Mouse (Mus musculus) midbrain, postnatal 0 days (tissue): ENCODE results near the gene Acbd3. TPM values are rescaled to one million over a fixed set of nuclear protein-coding genes. Genes with fewer than 3 reads are reported as not detected.

Experiments
- ATAC-seq: fragments of 200-750 bp; cut with Nextera tagmentation; 2 replicates; pipeline ENCODE4 v1.8.0; 2017; ENCODE audit warnings: moderate number of reproducible peaks, mild to moderate bottlenecking, moderate TSS enrichment, moderate library complexity; ENCODE audit not compliant: low FRiP score
- DNase-seq: peaks from one replicate; pipeline ENCODE4 v3.0.0-alpha.2; 2015; ENCODE audit warnings: low spot score
- H3K27ac ChIP-seq: fragments of 300-500 bp; sonication (generic); 2 replicates; pipeline ENCODE4 v1.5.1; 2014; ENCODE audit warnings: low read depth, mild to moderate bottlenecking, low read length, mixed read lengths
- H3K27me3 ChIP-seq: fragments of 300-500 bp; sonication (generic); 2 replicates; pipeline ENCODE4 v1.6.1; 2014; ENCODE audit warnings: low read length, control low read depth, mixed read lengths; ENCODE audit not compliant: insufficient read depth
- H3K36me3 ChIP-seq: fragments of 300-500 bp; sonication (generic); 2 replicates; pipeline ENCODE4 v1.6.1; 2014; ENCODE audit warnings: low read length, control low read depth, mixed read lengths; ENCODE audit not compliant: insufficient read depth
- H3K4me1 ChIP-seq: fragments of 300-500 bp; sonication (generic); 2 replicates; pipeline ENCODE4 v1.6.1; 2014; ENCODE audit warnings: mild to moderate bottlenecking, control low read depth, antibody characterized with exemption, low read length, mixed read lengths; ENCODE audit not compliant: insufficient read depth
- H3K4me2 ChIP-seq: fragments of 300-500 bp; sonication (generic); 2 replicates; pipeline ENCODE4 v1.6.1; 2014; ENCODE audit warnings: low read depth, mild to moderate bottlenecking, low read length, mixed read lengths; ENCODE audit not compliant: poor library complexity, severe bottlenecking
- H3K4me3 ChIP-seq: fragments of 300-500 bp; sonication (generic); 2 replicates; pipeline ENCODE4 v1.5.1; 2014; ENCODE audit warnings: low read depth, mild to moderate bottlenecking, low read length, moderate library complexity
- H3K9ac ChIP-seq: fragments of 300-500 bp; sonication (generic); replicated peaks from 2 replicates; pipeline ENCODE4 v1.6.1; 2014; ENCODE audit warnings: mild to moderate bottlenecking, low read length, moderate library complexity, mixed read lengths; ENCODE audit not compliant: poor library complexity, severe bottlenecking
- H3K9me3 ChIP-seq: fragments of 300-500 bp; sonication (generic); 2 replicates; pipeline ENCODE4 v1.6.1; 2016; ENCODE audit warnings: low read length, control low read depth
- CTCF ChIP-seq: IDR thresholded peaks from 2 replicates; pipeline ENCODE4 v1.5.1; 2016; ENCODE audit warnings: antibody characterized with exemption, mild to moderate bottlenecking
- WGBS: fragments of 180-500 bp; shearing (Covaris S2); extraction: QIAGEN DNeasy Blood & Tissue Kit; methylation state at CpG from one replicate; pipeline ENCODE4 v1.1.7; 2014; 5-methylcytosine and 5-hydroxymethylcytosine counted together
- polyA plus RNA-seq: library from polyadenylated mRNA; unstranded; fragments of >200 nt; fragmentation: Nextera tagmentation; extraction: Ambion mirVana; gene quantifications from 2 replicates; pipeline ENCODE4 v1.2.1, GENCODE M21; 2015
- total RNA-seq: library from RNA; depleted of rRNA; stranded (reverse); fragments of >200 nt; gene quantifications from 2 replicates; pipeline ENCODE4 v1.2.3, GENCODE M21; 2014

The Acbd3 gene
- total and polyA plus RNA-seq, 2 experiments from 2014 or later = 18.8 to 30.0 TPM

DNA sequence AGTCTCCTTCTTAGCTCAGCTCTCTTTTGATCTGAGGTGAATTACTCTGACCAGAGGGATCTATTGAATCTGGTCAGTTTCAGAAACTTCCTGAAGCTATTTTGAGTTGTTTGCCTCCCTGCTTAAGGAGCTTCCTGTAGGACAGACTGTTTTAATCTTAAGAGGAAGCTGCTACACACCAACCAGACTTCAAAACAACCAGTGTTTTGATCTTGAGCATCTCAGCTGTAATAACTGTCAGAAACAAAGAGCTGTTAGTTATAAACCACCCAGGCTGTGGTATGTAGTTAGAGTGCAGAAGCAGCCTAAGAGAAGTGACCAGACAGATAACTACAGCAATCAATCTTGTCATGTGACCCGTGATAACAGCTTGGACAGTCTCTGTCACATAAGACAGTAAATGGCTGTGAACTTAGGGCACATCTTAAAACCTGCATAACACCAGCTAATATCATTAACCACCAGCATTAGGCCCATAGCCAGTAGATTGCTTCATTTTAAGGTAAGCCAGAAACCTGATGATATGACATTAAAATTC lies 2.1 kb upstream of the Acbd3 start:
- DNase-seq = no peak

DNA sequence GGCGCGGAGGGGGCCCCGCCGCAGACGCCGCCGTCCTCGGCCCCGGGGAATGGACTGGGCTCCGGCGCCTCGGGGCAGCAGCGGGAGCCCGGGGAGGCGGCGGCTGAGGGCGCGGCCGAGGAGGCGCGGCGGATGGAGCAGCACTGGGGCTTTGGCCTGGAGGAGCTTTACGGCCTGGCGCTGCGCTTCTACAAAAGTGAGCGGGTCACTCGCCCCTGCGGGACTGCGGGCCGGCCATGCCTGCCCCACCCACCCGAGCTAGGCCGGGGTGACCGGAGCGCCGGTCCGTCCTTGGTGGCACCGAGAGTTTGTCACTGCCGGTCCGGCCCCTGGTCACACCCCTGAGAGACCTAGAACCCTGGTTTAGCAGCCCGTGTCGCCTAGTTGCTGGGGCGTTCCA lies 340 bp downstream of the Acbd3 start:
- peak overlapping the region; percentile 81 for H3K4me3 ChIP-seq
- TF ChIP-seq CTCF = no peak
- no peaks in the 10 kb centered on the region for H3K27me3 ChIP-seq
- 0% methylated on average over 33 of the region's 42 CpGs for WGBS
- H3K4me2 ChIP-seq = peak overlapping the region; percentile 76
- ATAC-seq (peak; percentile 72), DNase-seq (peak; percentile 5)
- peaks cover 10% of the 10 kb centered on the region for H3K4me1 ChIP-seq
- H3K27ac ChIP-seq = peak overlapping the region; percentile 83
- H3K9me3 ChIP-seq = no peaks in the 10 kb centered on the region
- no peaks in the 10 kb centered on the region for H3K36me3 ChIP-seq
- H3K9ac ChIP-seq = peak overlapping the region; percentile 84

More for the DNA sequence above, 2.1 kb upstream of the Acbd3 start:
- no peak for ATAC-seq
- Histone ChIP-seq H3K9me3 (no peaks in the 10 kb centered on the region), H3K27me3 (no peaks in the 10 kb centered on the region), H3K36me3 (no peaks in the 10 kb centered on the region), H3K4me3 (no peak overlapping the region), H3K4me2 (no peak overlapping the region), H3K27ac (no peak overlapping the region), H3K9ac (no peak overlapping the region), H3K4me1 (peaks cover 10% of the 10 kb centered on the region)
- WGBS = 79% methylated on average over 1 of the region's 1 CpGs
- TF ChIP-seq CTCF = no peak

DNA sequence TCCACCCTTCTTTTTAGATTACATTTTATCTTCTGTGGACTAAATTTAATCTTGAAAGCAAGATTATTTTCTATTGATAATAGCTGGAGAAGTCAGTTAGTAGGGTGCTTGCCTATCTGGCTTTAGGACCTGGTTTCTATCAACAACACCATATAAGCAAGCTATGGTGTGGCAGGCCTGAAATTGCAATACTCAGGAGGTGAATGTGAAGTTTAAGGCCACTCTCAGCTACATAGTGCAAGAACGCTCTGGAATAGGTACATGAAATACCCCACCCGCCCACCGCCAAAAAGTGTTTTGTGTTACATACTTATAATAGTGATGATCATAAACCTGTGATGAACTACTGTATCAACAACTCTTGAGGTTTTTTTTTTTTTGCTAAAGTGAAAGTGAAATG lies 3.4 kb downstream of the Acbd3 start:
- Histone ChIP-seq H3K9me3 (no peaks in the 10 kb centered on the region), H3K27ac (no peak overlapping the region), H3K9ac (no peak overlapping the region), H3K27me3 (no peaks in the 10 kb centered on the region), H3K4me3 (no peak overlapping the region), H3K4me2 (no peak overlapping the region), H3K4me1 (peaks cover 10% of the 10 kb centered on the region), H3K36me3 (peaks cover under 1% of the 10 kb centered on the region; the same call in 1 of the 2 replicates)
- no peak for ATAC-seq
- WGBS = 97% methylated on average over 3 of the region's 3 CpGs
- DNase-seq = no peak
- TF ChIP-seq CTCF = no peak

DNA sequence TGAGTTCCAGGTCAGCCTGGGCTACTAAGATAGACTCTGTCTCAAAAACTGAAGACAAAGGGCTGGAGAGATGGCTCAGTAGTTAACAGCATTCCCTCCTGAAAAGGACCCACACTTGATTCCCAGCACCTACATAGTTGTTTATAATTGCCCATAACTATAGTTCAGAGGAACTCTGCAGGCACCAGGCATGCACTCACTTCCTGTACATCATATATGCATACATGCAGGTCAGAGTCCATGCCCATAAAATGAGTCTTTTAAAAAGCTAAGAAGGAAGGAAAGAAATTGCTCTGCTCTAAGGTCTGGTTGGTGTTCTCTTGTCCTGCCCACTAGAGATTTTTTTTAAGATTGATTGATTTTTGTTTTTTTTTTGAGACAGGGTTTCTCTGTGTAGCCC lies 22.0 kb downstream of the Acbd3 start:
- Histone ChIP-seq H3K36me3 (peaks cover 50% of the 10 kb centered on the region), H3K4me3 (no peak overlapping the region), H3K9ac (no peak overlapping the region), H3K9me3 (no peaks in the 10 kb centered on the region), H3K27ac (no peak overlapping the region), H3K4me2 (no peak overlapping the region), H3K4me1 (no peaks in the 10 kb centered on the region), H3K27me3 (no peaks in the 10 kb centered on the region)
- ATAC-seq (no peak), DNase-seq (no peak)
- TF ChIP-seq CTCF = no peak

DNA sequence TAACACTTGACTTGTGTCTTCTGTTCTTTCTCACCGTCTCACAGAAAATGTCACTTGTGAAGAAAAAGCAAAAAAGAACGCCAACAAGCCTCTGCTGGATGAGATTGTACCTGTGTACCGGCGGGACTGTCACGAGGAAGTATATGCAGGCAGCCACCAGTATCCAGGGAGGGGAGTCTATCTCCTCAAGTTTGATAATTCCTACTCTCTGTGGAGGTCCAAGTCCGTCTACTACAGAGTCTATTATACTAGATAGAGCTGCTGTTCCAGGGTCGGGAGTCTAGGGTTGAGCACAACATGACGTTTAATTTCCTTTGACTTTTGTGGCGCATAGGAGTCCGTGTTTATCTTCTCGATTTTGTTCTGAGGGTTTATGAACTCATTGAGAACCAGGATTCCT lies 26.3 kb downstream of the Acbd3 start:
- TF ChIP-seq CTCF = no peak
- DNase-seq (no peak), ATAC-seq (no peak)
- Histone ChIP-seq H3K27ac (no peak overlapping the region), H3K27me3 (no peaks in the 10 kb centered on the region), H3K4me1 (no peaks in the 10 kb centered on the region), H3K9ac (no peak overlapping the region), H3K4me3 (no peak overlapping the region), H3K4me2 (no peak overlapping the region), H3K9me3 (no peaks in the 10 kb centered on the region), H3K36me3 (peaks cover 37% of the 10 kb centered on the region)
- 94% methylated on average over 11 of the region's 11 CpGs for whole genome bisulfite sequencing

DNA sequence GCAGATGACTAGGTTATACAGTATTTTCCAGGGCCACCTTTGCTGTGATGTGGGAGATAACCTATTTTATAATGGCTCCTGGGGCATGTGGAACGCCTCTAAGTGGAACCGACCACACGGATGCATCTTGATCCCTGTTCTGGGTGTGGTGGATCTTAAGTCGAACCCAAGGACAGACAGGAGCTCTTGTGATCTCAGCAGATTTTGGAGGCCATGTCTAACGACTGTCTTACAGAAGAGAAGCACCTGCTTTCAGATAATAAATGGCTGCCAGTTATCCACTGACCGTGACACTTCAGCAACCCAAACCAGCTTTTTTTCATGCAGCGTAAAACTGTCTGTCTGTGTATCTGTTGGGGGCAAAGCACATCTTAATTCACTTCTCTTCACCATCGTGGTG lies 28.5 kb downstream of the Acbd3 start:
- no peak overlapping the region for H3K9ac ChIP-seq

More for the DNA sequence above, 28.5 kb downstream of the Acbd3 start:
- ATAC-seq = no peak
- Histone ChIP-seq H3K36me3 (peaks cover 24% of the 10 kb centered on the region), H3K27ac (no peak overlapping the region), H3K9me3 (no peaks in the 10 kb centered on the region), H3K27me3 (no peaks in the 10 kb centered on the region), H3K4me3 (no peak overlapping the region), H3K4me1 (no peaks in the 10 kb centered on the region), H3K4me2 (no peak overlapping the region)
- WGBS = 92% methylated on average over 8 of the region's 8 CpGs
- no peak for DNase-seq
- no peak for TF ChIP-seq CTCF
